Mouse (Mus musculus) WW6 (cell line): ENCODE results near the gene Vax2.

Experiments used
- DNase-seq: peaks from one replicate; pipeline ENCODE4 v3.0.0-alpha.2; 2013; ENCODE audit warnings: low read depth, low spot score

The Vax2 gene

GRCm38 (mm10) chr6:83711725-83712475, 836 bp downstream of the Vax2 start:
- no peak for DNase-seq

DNA sequence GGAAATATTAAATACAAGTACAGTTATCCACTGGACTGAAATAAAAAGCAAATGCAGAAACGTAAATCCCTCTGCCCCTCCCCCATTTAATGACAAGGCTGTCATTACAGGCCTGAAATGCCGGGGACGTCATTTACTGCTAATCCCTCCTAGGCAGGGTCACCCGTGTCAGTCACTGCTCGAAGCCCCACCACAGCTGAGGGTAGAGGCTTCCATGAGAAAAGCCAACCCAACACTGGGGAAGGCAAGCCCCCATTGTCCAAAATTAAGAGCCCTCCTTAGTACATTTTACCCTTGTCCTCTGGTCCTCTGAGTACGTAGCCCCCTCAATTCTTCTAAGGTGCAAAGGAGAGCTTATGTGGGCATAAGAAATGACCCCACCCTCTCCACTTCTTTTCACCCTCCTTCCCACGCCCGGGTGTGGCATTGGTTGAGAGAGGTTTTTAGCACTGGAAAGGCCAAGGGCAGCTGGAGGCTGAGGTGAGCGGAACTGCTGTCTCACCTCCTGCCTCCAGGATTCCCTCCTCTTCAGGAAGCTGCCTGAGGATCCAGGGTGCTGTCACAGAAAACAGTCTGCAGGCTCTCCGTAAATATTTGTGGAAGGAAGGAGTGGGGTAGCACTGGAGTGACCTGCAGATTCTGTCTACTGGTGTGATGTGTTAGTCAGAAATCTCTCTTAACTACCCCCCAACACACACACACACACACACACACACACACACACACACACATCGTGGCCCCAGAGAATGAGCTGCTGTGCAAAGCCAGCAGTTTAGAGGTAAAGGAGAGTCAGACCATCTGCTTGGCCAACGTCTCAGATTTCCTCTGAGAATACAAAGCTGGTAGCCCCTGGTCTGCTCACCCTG, 2.4 kb downstream of the Vax2 start:
- no peak for DNase-seq

- DNase-seq: no peak
Observed at GRCm38 (mm10) chr6:83714221-83715123, 3.4 kb downstream of the Vax2 start.

- DNase-seq: no peak
Observed at GRCm38 (mm10) chr6:83715461-83716196, 4.6 kb downstream of the Vax2 start.

- no peak for DNase-seq
Observed at GRCm38 (mm10) chr6:83717026-83717425, 6.0 kb downstream of the Vax2 start.

GRCm38 (mm10) chr6:83722526-83722925, 11.5 kb downstream of the Vax2 start:
- DNase-seq: no peak

GRCm38 (mm10) chr6:83727178-83727577, 16.1 kb downstream of the Vax2 start:
- no peak for DNase-seq

DNA sequence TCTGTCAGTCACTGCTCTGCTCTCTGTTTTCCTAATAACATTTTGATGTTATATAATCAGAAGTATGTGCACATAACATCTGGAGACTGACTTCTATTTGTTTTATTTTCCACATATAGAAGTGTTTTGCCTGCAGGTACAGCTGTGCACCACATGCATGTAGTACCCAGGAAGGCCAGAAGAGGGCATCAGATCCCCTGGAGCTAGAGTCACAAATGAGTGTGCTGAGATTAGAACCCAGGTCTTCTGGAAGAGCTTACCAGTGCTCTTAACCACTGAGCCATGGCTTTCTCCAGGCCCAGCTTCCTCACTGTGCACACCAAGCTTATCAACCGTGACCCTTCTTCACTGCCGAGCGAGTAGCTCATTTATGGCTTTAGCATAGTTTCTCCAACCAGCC, 17.4 kb downstream of the Vax2 start:
- no peak for DNase-seq

DNA sequence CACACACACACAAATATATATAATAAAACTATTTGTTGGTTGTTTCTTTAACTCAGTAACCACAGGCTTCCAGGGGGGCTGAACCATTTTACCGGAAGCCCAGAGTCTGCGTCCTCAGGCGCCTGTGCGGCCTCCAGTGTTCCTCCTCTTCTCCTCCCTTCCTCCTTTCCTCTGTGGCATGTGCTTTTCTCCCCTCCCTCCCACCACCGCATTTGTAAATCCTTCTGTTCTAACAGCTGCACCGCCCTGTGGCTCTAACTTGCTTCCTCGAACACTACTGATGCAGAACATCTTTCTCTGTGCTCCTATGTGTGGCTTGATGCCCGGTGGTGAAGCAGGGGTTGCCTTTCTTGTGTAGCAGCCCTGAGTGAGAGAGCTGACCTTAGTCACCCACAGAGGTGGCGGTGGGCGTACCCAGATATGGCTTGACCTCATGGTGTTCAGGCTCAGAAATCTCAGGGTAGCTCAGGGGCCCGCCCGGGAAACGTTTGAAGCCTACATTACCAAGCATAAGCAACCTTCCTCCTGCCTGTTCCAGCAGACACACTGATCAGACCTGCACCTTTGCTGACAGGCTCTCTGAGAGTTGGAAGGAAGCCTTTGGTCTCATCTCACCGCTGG, 18.4 kb downstream of the Vax2 start:
- no peak for DNase-seq

DNA sequence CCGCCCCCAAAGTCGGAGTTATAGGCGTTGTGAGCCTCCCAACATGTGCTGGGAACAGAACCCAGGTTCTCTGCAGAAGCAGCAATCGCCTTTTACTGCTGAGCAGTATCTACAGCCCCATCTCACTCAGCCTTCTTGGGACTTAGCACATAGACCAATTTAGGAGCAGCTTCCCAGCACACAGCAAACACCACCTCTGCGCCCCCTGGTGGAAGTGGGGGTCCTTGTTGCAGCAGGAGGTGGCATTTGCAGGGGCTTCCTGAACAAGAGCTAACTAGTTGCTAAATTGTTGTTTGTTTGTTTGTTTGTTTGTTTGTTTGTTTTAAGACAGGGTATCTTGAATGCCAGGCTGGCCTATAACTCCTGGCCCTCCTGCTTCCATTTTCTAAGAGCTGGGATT, 20.1 kb downstream of the Vax2 start:
- no peak for DNase-seq

DNA sequence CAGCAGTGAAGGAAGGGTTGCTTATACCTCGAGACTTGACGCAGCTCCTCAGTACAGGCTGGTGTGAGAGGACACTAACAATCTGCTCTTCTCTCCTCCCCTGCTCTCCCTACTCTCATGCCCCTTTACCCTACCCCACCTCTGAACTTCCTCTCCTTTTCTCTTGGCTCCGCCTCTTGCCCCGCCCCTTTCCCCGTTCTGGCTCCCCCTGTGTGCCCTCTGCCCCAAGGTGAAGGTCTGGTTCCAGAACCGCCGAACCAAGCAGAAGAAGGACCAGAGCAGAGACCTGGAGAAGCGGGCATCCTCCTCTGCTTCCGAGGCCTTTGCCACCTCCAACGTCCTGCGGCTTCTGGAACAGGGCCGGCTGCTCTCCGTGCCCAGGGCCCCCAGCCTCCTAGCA, 26.2 kb downstream of the Vax2 start:
- no peak for DNase-seq

DNA sequence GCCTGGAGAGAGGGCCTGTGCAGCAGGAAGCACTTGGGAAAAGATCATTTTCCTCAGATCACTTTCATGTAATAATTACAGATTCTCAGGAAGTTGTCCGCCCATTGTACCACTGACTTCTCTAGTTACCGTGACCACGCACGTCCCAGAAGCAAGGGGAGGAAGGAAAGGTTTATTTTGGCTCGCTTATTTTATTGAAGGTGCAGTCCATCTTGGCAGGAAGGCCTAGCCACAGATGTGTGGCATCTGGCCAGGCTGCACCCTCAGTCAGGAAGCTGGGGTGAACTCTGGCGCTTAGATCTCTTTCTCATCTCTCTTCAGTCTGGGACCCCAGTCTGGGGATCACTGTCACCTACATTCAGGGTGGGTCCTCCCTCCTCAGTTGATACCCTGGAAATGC, 27.5 kb downstream of the Vax2 start:
- no peak for DNase-seq

DNA sequence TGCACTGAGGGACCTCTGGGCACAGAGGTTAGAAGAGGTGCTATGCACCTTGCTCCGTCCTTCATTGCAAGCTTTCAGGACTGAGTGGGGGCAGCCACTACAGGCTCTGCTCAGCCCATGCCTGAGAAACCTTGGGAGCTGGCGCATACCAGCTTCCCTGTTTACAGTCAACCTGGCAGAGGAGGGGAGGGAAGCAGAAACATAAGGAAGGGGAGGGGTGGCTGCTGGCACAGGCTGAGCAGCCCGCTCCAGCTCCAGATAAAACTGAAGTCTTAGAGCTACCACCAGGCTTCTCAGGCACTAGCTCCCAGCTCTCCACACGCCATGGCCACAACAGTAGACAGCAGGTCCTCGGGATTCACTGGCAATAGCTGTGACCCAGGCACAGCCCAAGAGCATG, 31.7 kb downstream of the Vax2 start, which contains the start of gene Atp6v1b1:
Atp6v1b1 (plus strand) TSS at position 230 of the 400 bp plus-strand sequence.
- DNase-seq: no peak

DNA sequence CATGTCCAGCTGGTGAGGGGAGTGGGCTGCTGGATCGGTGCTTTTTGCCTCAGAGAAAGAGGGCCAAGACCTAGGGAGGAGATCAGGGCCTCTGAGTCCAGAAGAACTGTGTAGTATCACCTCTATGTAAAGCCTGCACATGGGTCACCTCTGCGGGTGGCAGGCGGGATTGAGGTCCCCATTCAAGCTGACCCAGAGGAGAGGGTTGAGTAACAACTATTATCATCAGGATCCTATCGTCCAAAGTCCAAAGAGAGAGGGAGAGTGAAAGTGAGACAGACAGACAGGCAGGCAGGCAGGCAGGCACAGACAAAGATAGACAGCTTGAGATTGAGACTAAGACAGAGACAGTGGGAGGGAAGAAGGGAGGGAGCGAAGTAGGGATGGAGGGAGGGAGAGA, 32.1 kb downstream of the Vax2 start:
- no peak for DNase-seq

DNA sequence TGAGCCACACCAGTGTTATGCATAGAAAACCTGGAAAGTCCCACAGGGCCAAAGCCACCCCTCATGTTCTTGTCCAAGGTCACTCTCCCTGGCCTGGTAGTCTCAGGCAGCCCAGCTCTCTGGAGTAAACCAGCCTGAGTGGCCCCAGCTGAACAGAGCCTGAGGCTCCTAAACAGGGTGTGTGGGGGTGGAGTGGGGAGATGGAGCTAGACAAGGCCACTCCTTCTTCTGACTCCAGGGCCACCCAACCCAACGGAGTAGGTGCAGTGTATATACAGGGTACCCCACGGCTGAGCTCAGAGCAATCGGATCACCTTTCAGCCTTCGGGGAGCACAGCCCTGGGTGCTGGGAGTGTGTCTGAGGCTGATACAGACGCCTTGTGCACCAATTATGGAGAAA, 33.1 kb downstream of the Vax2 start:
- no peak for DNase-seq

DNA sequence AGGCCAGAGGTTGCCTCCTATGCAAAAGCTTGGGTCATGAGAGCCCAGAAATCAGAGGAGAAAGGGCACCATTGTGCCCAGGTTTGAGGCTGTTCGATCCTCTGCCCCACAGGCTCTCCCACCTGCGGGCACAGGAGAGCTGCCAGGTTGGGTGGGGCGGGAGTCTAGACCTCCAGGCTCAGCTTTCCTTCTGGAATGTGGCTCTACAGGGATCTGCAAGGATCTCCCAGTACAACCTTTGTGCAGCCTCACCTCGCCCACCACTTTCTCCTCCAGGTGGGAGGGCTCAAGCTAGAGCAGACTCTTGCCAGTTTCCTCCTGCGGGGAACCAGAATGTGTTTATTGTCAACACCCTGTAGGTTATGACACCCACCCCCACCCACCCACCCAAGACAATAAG, 33.5 kb downstream of the Vax2 start:
- DNase-seq: no peak

- DNase-seq: no peak
Observed at GRCm38 (mm10) chr6:83745466-83745865, 34.4 kb downstream of the Vax2 start.

DNA sequence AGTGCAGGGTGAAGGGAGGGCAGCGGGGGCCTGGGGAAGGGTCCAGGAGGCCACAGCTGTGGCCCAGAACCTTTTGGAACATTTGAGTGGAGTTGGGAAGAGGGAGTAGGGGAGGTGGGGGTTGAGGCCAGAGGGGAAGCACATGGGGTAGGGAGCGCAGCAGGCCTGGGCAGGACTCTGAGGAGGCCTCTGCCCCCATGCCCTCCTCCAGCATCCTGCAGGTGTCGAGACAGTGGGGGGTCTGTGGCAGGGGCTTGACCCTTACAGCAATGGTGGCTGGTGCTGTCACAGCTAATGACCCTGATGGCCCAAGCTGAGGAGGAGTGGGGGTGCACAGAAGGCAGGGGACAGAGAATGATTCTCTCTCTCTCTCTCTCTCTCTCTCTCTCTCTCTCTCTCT, 38.2 kb downstream of the Vax2 start:
- DNase-seq: no peak

- no peak for DNase-seq
Observed at GRCm38 (mm10) chr6:83750171-83750684, 39.2 kb downstream of the Vax2 start.

DNA sequence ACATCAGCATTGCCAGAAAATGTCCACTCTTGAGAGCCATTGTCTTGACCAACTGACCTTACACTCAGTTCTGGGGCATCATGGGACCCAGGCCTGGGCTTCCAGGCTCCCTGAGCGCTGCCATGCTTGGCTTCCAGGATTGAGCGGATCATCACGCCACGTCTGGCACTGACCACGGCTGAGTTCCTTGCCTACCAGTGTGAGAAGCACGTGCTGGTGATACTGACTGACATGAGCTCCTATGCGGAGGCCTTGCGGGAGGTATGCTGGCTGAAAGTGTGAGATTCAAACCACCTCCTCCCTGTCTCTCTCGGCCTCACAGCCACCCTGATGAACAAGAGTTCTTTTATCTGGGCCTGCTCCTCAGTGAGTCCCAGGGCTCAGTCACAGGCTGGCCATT, 45.0 kb downstream of the Vax2 start:
- no peak for DNase-seq

- no peak for DNase-seq
Observed at GRCm38 (mm10) chr6:83762344-83762743, 51.3 kb downstream of the Vax2 start, which contains the start of gene Ankrd53. Ankrd53 (plus strand) TSS chr6:83762644.
